Mouse (Mus musculus) ES-Bruce4 (cell line): ENCODE data around the gene Bcl7c. TPM values are rescaled to one million over a fixed set of nuclear protein-coding genes. Genes with fewer than 3 reads are reported as not detected.

Source experiments
- H3K27ac ChIP-seq: 2 replicates; pipeline ENCODE4 v1.5.1; 2012; ENCODE audit warnings: low read length, inconsistent platforms; ENCODE audit not compliant: insufficient read depth
- H3K27me3 ChIP-seq: 2 replicates; pipeline ENCODE4 v1.6.1; 2012; ENCODE audit warnings: mild to moderate bottlenecking, low read length, inconsistent platforms; ENCODE audit not compliant: control insufficient read depth, poor library complexity, insufficient read depth, severe bottlenecking
- H3K36me3 ChIP-seq: 2 replicates; pipeline ENCODE4 v1.6.1; 2012; ENCODE audit warnings: inconsistent platforms, mild to moderate bottlenecking, low read length, moderate library complexity; ENCODE audit not compliant: control insufficient read depth, poor library complexity, insufficient read depth, severe bottlenecking
- H3K4me1 ChIP-seq: one replicate; pipeline ENCODE4 v1.8.1; 2011; ENCODE audit warnings: low read length; ENCODE audit not compliant: control insufficient read depth, insufficient read depth
- H3K4me3 ChIP-seq: 2 replicates; pipeline ENCODE4 v1.5.1; 2011; ENCODE audit warnings: low read depth, mild to moderate bottlenecking, low read length
- H3K9ac ChIP-seq: 2 replicates; pipeline ENCODE4 v1.6.1; 2012; ENCODE audit warnings: low read depth, mild to moderate bottlenecking, inconsistent platforms; ENCODE audit not compliant: poor library complexity, severe bottlenecking
- H3K9me3 ChIP-seq: replicated peaks from 2 replicates; pipeline ENCODE4 v1.6.1; 2012; ENCODE audit warnings: mild to moderate bottlenecking, low read length, inconsistent platforms; ENCODE audit not compliant: control insufficient read depth, poor library complexity, insufficient read depth, severe bottlenecking
- CTCF ChIP-seq: IDR thresholded peaks from one replicate; pipeline ENCODE4 v1.8.1; 2011; ENCODE audit warnings: low read depth, low read length
- EP300 ChIP-seq: IDR thresholded peaks from 2 replicates; pipeline ENCODE4 v1.6.1; 2011; ENCODE audit warnings: low read depth, low read length; ENCODE audit not compliant: insufficient read depth
- POLR2A ChIP-seq: IDR thresholded peaks from one replicate; pipeline ENCODE4 v1.8.1; 2011; ENCODE audit warnings: low read length; ENCODE audit not compliant: insufficient read depth
- polyA plus RNA-seq: library from polyadenylated mRNA; stranded (reverse); fragments of >200 nt; gene quantifications from 2 replicates; pipeline ENCODE4 v1.2.4, GENCODE M21; 2011; ENCODE audit warnings: low read depth; ENCODE audit not compliant: missing spikeins, insufficient read depth, insufficient read length

The Bcl7c gene
- polyA plus RNA-seq, 1 experiment: 49.8 TPM

DNA sequence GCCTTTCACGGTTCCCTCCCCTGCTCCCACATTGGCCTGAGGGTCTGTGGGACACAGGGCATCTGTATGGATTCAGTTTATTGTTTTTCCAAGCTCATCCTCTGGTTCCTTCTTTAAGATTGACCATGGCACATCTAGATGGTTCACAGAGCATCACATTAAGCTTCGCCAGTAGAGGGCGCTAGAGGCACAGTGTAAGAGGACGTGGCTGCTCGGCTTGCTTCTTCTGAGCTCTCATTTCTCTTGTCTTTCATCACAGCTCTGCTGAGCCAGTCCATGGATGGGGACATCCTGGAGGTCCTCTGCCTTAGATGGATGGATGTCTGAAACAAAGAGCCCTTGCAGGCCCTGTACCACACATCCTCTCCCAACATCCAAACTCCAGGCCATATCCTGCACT, 33.8 kb downstream of the Bcl7c start:
- H3K9me3 ChIP-seq: no peaks in the 10 kb centered on the region
- no peak overlapping the region for H3K9ac ChIP-seq
- no peaks in the 10 kb centered on the region for H3K27me3 ChIP-seq
- H3K4me1 ChIP-seq: no peaks in the 10 kb centered on the region
- TF ChIP-seq CTCF: peak; percentile 98
- no peak for TF ChIP-seq POLR2A
- no peaks in the 10 kb centered on the region for H3K36me3 ChIP-seq
- no peak overlapping the region for H3K4me3 ChIP-seq
- peak overlapping the region; percentile 24; the same call in 1 of the 2 replicates for H3K27ac ChIP-seq

DNA sequence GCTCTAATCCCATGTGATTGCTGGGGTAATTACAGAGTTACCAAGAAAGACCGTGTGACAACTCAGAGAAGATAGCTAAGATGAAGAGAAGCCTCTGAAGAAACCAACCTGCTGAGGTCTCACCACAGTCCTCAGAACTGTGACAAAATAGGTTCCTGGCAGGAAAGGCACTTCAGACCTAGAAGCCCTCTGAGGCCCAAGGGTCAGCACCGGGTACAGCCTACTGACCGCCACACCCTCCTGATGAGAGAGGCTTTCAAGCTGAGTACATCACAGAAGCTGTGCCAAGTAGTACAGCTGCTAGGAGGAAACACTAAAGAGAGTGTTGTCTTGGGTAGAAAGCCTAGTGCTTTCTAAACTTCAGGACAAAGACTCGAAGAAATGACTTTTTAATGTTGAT, 36.0 kb downstream of the Bcl7c start:
- Histone ChIP-seq H3K4me1 (no peaks in the 10 kb centered on the region), H3K36me3 (no peaks in the 10 kb centered on the region), H3K9ac (no peak overlapping the region), H3K9me3 (no peaks in the 10 kb centered on the region), H3K27ac (no peak overlapping the region), H3K27me3 (no peaks in the 10 kb centered on the region), H3K4me3 (no peak overlapping the region)
- no peak for TF ChIP-seq POLR2A
- TF ChIP-seq EP300: no peak
- no peak for TF ChIP-seq CTCF

DNA sequence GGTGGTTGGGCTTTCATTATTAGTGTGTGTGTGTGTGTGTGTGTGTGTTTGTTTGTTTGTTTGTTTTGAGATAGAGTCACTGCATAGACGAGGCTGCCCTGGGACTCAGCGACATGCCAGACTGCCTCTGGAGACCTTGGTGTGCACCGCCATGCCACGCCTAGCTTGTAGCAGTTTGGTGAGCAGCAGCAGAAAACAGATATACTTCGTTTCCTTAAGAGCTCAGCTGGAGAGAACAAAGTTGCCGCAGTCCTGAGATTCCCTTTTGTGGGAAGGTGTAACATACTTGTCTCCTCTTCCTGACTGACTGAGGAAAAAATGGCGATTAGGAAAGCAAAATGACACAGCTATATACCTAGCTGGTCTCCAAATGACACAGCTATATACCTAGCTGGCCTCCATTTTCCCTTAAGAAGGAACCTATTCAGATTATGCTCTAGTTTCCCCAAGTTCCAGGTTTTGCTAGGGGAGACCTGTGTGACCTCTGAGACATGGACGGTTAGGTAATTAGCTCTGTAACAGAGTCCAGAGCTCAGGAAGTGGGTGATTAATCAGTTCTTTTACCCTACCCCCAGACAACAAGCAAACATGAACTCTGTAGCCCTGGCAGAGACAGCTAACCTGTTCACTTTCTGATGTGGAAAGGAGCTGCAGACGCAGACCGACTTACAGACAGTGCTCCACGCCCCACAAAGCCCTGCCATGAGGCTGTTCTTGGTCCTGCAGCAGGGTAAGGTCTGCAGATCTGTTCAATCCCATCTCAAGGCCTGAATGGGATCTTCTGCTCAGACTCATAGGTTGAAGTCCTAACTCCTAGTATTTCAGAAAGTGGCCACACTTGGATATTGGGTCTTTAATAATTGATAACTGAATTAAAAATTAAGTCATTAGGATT, 36.6 kb downstream of the Bcl7c start:
- H3K4me1 ChIP-seq: no peaks in the 10 kb centered on the region
- TF ChIP-seq EP300: no peak
- TF ChIP-seq CTCF: no peak
- no peak for TF ChIP-seq POLR2A
- no peaks in the 10 kb centered on the region for H3K27me3 ChIP-seq
- no peaks in the 10 kb centered on the region for H3K36me3 ChIP-seq
- no peak overlapping the region for H3K4me3 ChIP-seq
- H3K27ac ChIP-seq: no peak overlapping the region
- no peak overlapping the region for H3K9ac ChIP-seq
- H3K9me3 ChIP-seq: no peaks in the 10 kb centered on the region

DNA sequence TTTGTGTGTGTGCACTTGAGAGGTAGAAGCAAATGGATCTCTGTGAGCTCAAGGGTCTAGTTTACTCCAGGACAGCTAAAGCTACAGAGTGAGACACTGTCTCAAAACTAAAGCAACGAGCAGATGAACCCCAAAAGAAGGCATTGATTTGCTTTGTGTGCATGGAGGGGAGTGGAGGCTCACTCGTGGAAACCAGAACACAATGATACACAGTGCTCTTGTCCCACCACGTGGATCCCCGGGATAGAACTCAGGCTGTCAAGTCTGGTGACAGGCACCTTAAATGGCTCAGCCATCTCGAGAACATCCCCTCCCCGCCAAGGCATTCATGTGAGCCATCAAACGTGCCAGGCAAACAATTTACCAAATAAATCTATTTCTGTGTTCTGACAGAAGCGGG, 41.6 kb downstream of the Bcl7c start:
- Histone ChIP-seq H3K27ac (no peak overlapping the region), H3K9me3 (no peaks in the 10 kb centered on the region), H3K9ac (no peak overlapping the region), H3K4me3 (peak overlapping the region; percentile 31; the same call in 1 of the 2 replicates), H3K4me1 (peaks cover 1% of the 10 kb centered on the region), H3K27me3 (no peaks in the 10 kb centered on the region), H3K36me3 (no peaks in the 10 kb centered on the region)
- no peak for TF ChIP-seq CTCF
- no peak for TF ChIP-seq EP300
- TF ChIP-seq POLR2A: no peak

DNA sequence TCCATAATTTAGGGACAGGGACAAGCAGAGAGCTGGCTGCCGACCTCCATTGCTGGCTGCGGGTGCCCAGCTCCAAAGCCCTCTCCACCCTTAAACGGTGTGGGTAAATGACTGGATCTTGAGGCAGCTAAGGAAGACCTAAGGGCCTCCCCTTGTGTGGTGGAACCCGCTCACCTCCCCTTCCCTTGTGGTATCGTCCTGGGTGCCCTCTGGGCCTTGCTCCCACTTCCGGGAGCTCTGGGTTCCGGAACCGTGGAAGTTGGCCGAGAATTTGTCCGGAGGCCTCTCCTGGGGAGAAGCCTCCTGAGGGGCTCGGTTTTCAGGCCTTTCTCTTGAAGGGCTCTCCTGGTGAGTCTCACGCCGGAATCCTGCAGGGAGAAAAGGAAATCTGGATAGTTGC, 42.1 kb downstream of the Bcl7c start:
- H3K27ac ChIP-seq: no peak overlapping the region
- H3K4me3 ChIP-seq: peak overlapping the region; percentile 31; the same call in 1 of the 2 replicates
- TF ChIP-seq CTCF (no peak), EP300 (no peak), POLR2A (no peak)
- no peaks in the 10 kb centered on the region for H3K36me3 ChIP-seq
- H3K4me1 ChIP-seq: peaks cover 3% of the 10 kb centered on the region
- H3K9me3 ChIP-seq: no peaks in the 10 kb centered on the region
- no peaks in the 10 kb centered on the region for H3K27me3 ChIP-seq
- H3K9ac ChIP-seq: no peak overlapping the region

DNA sequence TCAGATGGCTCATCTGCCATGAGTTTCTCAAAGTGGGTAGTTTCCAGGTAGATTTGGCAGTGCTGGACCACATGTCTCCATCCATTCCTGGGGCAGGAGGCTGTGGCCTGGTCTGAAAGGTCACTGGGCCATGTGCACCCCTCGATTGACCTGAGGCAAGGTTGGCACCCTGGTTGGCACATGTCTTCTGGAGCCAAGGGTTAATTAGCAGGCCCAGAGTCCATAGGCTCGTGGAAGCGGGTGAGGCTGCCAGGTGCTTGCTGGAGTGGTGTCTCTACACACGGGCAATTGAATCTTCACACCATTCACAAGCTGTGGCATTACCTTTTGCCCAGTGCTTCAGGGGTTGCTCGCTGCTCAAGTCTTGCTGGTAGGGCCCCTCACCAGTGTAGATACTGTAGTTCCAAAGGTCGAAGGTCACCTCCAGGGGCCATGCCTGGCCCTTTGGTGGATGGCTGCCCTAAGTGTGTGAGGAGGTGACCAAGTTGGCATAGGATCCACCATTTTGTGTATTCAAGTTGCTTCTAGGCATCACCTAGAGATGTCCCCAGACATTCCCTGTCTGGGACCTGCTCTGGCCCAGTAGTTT, 42.6 kb downstream of the Bcl7c start:
- no peak overlapping the region for H3K4me3 ChIP-seq
- no peaks in the 10 kb centered on the region for H3K36me3 ChIP-seq
- no peak overlapping the region for H3K27ac ChIP-seq

More for the DNA sequence above, 42.6 kb downstream of the Bcl7c start:
- TF ChIP-seq CTCF (no peak), POLR2A (no peak), EP300 (no peak)
- Histone ChIP-seq H3K9me3 (no peaks in the 10 kb centered on the region), H3K9ac (no peak overlapping the region), H3K4me1 (peaks cover 3% of the 10 kb centered on the region), H3K27me3 (no peaks in the 10 kb centered on the region)
